Mouse (Mus musculus) myocyte (in vitro differentiated cells): ENCODE data around the gene Fv1. TPM values are rescaled to one million over a fixed set of nuclear protein-coding genes. Genes with fewer than 3 reads are reported as not detected.
"Not testable (repeated sequence)": the region's sequence is repeated elsewhere in the genome, so short reads cannot be mapped to it uniquely, and the experiment has no call there.

Source experiments
- H3K27me3 ChIP-seq: one replicate; pipeline ENCODE4 v1.6.1; 2011; ENCODE audit not compliant: control insufficient read depth, insufficient read depth, insufficient read length
- H3K36me3 ChIP-seq: one replicate; pipeline ENCODE4 v1.6.1; 2011; ENCODE audit not compliant: control insufficient read depth, insufficient read depth
- H3K4me2 ChIP-seq: one replicate; pipeline ENCODE4 v1.6.1; 2011; ENCODE audit warnings: low read depth, control low read depth
- H3K4me3 ChIP-seq: one replicate; pipeline ENCODE4 v1.5.1; 2011; ENCODE audit warnings: mild to moderate bottlenecking, control low read depth, moderate library complexity
- H3K79me2 ChIP-seq: one replicate; pipeline ENCODE4 v1.6.1; 2011; ENCODE audit not compliant: control insufficient read depth, insufficient read depth
- H3ac ChIP-seq: one replicate; pipeline ENCODE4 v1.6.1; 2011; ENCODE audit not compliant: control insufficient read depth, insufficient read length
- CEBPB ChIP-seq: IDR thresholded peaks from 2 replicates; pipeline ENCODE4 v1.6.1; 2011; ENCODE audit warnings: mild to moderate bottlenecking, moderate library complexity; ENCODE audit not compliant: poor library complexity, insufficient read depth, severe bottlenecking
- E2F4 ChIP-seq: IDR thresholded peaks from one replicate; pipeline ENCODE4 v1.6.1; 2011; ENCODE audit warnings: mild to moderate bottlenecking, control low read depth, moderate library complexity; ENCODE audit not compliant: insufficient read depth
- MAX ChIP-seq: IDR thresholded peaks from one replicate; pipeline ENCODE4 v1.6.1; 2011; ENCODE audit warnings: low read depth, mild to moderate bottlenecking, control low read depth
- MYOD1 ChIP-seq, 3 experiments: IDR thresholded peaks; one replicate each; pipeline ENCODE4 v1.6.1; 2011; ENCODE audit warnings: control low read depth in 2 of 3, low read depth in 2 of 3, mild to moderate bottlenecking in 2 of 3, moderate library complexity in 1 of 3; ENCODE audit not compliant: insufficient read length in 2 of 3, control insufficient read depth in 1 of 3
- MYOG ChIP-seq, 3 experiments: IDR thresholded peaks; one replicate each; pipeline ENCODE4 v1.6.1; 2011; ENCODE audit warnings: control low read depth in 2 of 3, low read depth in 2 of 3, mild to moderate bottlenecking in 2 of 3; ENCODE audit not compliant: insufficient read length in 2 of 3, control insufficient read depth in 1 of 3, insufficient read depth in 1 of 3
- POLR2A ChIP-seq: IDR thresholded peaks from one replicate; pipeline ENCODE4 v1.6.1; 2011; ENCODE audit warnings: low read depth, mild to moderate bottlenecking, control low read depth, moderate library complexity; ENCODE audit not compliant: insufficient read length
- POLR2AphosphoS2 ChIP-seq: IDR thresholded peaks from one replicate; pipeline ENCODE4 v1.6.1; 2011; ENCODE audit warnings: low read depth, control low read depth; ENCODE audit not compliant: insufficient read length
- REST ChIP-seq: IDR thresholded peaks from one replicate; pipeline ENCODE4 v1.6.1; 2011; ENCODE audit warnings: mild to moderate bottlenecking, control low read depth, moderate library complexity; ENCODE audit not compliant: insufficient read depth, insufficient read length
- SRF ChIP-seq: IDR thresholded peaks from one replicate; pipeline ENCODE4 v1.6.1; 2011; ENCODE audit warnings: low read depth; ENCODE audit not compliant: control insufficient read depth, insufficient read length
- TCF12 ChIP-seq: IDR thresholded peaks from one replicate; pipeline ENCODE4 v1.6.1; 2011; ENCODE audit warnings: mild to moderate bottlenecking, control low read depth; ENCODE audit not compliant: poor library complexity, insufficient read depth, severe bottlenecking
- TCF3 ChIP-seq: IDR thresholded peaks from one replicate; pipeline ENCODE4 v1.6.1; 2011; ENCODE audit warnings: low read depth, control low read depth; ENCODE audit not compliant: insufficient read length
- USF1 ChIP-seq: IDR thresholded peaks from one replicate; pipeline ENCODE4 v1.6.1; 2011; ENCODE audit warnings: low read depth, mild to moderate bottlenecking, control low read depth, moderate library complexity
- polyA plus RNA-seq: library from polyadenylated mRNA; unstranded; fragments of >200 nt; fragmentation: generic; extraction: Trizol; gene quantifications from one replicate; pipeline ENCODE4 v1.2.1, GENCODE M21; 2012; ENCODE audit warnings: missing spikeins

Fv1 gene
- polyA plus RNA-seq, 1 experiment = 3.7 TPM

DNA sequence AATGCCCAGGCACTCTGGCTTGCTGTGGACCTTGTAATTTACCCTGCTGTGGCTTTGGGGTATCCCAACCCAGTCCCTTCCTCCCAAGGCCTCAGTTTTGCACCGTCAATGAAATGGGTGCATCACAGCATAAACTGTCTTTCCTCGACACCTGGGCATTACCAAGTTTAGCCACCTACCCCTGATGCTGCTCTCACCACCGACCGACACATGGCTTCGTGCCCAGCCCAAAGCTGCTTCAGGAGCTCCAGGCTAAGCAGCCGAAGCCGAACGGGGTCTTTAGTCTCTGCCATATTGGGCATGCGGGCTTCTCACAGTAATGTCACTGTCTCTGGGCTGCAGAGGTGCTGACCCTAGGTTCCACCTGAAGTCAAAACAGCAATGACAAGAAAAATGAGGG lies 2.7 kb upstream of the Fv1 start:
- Histone ChIP-seq H3K4me2 (no peak overlapping the region), H3K36me3 (peaks cover 14% of the 10 kb centered on the region), H3K27me3 (no peaks in the 10 kb centered on the region), H3ac (no peak overlapping the region), H3K4me3 (no peak overlapping the region), H3K79me2 (peaks cover 22% of the 10 kb centered on the region)
- TF ChIP-seq REST (no peak), MYOD1 (IDR thresholded peaks at IDR 0.05; ENCODE audit: control insufficient read depth in 1 of 3, insufficient read length in 2 of 3, low read depth in 2 of 3) (no peak), MAX (no peak), SRF (no peak), TCF12 (no peak), CEBPB (no peak), TCF3 (no peak), USF1 (no peak), POLR2A (no peak), POLR2AphosphoS2 (no peak), E2F4 (no peak), MYOG (IDR thresholded peaks at IDR 0.05; ENCODE audit: control insufficient read depth in 1 of 3, insufficient read depth in 1 of 3, insufficient read length in 2 of 3, low read depth in 2 of 3) (no peak)

GRCm38 (mm10) chr4:147866793-147867192 lies 2.0 kb upstream of the Fv1 start:
- H3ac ChIP-seq, H3K4me2 ChIP-seq, H3K27me3 ChIP-seq, H3K4me3 ChIP-seq: not testable (repeated sequence)
- Histone ChIP-seq H3K36me3 (peaks cover 12% of the 10 kb centered on the region), H3K79me2 (peaks cover 22% of the 10 kb centered on the region)

- TF ChIP-seq REST (no peak), POLR2A (peak; percentile 71)
- H3K4me3 ChIP-seq = peak overlapping the region; percentile 78
- H3K27me3 ChIP-seq = no peaks in the 10 kb centered on the region
- H3K36me3 ChIP-seq = peaks cover 20% of the 10 kb centered on the region
- peak overlapping the region; percentile 30 for H3ac ChIP-seq
- peaks cover 22% of the 10 kb centered on the region for H3K79me2 ChIP-seq
- peak overlapping the region; percentile 75 for H3K4me2 ChIP-seq
Measured at GRCm38 (mm10) chr4:147867563-147868449, 973 bp upstream of the Fv1 start.

DNA sequence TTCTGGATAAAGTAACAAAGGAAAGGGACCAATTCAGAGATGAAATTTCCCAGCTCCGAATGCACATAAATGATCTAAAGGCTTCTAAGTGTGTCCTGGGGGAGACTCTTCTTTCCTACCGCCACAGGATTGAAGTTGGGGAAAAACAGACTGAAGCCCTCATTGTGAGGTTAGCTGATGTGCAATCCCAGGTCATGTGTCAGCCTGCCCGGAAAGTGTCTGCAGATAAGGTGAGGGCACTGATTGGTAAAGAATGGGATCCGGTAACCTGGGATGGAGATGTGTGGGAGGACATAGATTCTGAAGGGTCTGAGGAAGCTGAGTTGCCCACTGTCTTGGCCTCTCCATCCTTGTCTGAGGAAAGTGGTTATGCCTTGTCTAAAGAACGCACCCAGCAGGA lies 459 bp downstream of the Fv1 start:
- Histone ChIP-seq H3ac (peak overlapping the region; percentile 30), H3K79me2 (peaks cover 22% of the 10 kb centered on the region), H3K36me3 (peaks cover 24% of the 10 kb centered on the region), H3K4me2 (peak overlapping the region; percentile 88), H3K27me3 (no peaks in the 10 kb centered on the region), H3K4me3 (peak overlapping the region; percentile 78)
- no peak for TF ChIP-seq REST
- TF ChIP-seq MAX = no peak
- TF ChIP-seq POLR2AphosphoS2 = no peak
- TF ChIP-seq CEBPB = no peak
- TF ChIP-seq MYOG (IDR thresholded peaks at IDR 0.05; ENCODE audit: control insufficient read depth in 1 of 3, insufficient read depth in 1 of 3, insufficient read length in 2 of 3, low read depth in 2 of 3) = no peak
- TF ChIP-seq USF1 = no peak
- TF ChIP-seq TCF12 = no peak
- no peak for TF ChIP-seq SRF
- TF ChIP-seq POLR2A = no peak
- no peak for TF ChIP-seq E2F4
- no peak for TF ChIP-seq MYOD1 (IDR thresholded peaks at IDR 0.05; ENCODE audit: control insufficient read depth in 1 of 3, insufficient read length in 2 of 3, low read depth in 2 of 3)
- TF ChIP-seq TCF3 = no peak

DNA sequence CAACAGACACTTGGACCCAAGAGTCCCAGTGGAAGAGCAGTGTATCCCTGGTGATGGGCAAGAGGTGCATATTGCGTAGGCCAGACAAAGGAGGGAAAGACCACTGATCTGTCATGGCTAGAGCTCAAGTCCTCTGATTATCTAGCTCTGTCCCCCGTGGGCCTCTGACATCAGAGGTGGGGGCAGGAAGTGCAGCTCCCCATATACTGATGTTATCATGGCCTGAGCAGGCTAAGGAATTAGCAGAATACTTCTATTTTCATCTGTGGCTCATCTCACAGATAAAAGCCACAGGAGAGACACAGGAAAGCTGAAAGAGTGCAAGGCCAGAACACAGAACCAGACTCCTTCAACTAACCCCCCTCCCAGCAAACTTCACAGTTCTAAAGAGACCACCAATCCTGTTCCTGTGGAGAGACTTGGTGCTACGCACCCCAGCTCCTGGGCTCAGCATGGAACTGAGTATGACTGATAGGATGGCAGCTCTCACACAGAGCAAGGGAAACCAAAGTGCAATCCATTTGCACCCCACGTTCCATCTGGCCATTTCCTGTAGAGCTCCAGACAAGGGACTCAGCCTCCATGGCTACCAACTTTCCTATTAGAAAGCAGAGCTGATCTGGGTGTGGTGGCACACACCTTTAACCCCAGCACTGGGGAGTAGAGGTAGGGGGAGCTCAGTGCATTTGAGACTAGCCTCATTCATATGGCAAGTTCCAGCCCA lies 7.2 kb downstream of the Fv1 start:
- Histone ChIP-seq H3K4me2 (no peak overlapping the region), H3K36me3 (peaks cover 48% of the 10 kb centered on the region), H3ac (no peak overlapping the region), H3K4me3 (no peak overlapping the region), H3K79me2 (no peaks in the 10 kb centered on the region), H3K27me3 (no peaks in the 10 kb centered on the region)
- TF ChIP-seq MYOG (IDR thresholded peaks at IDR 0.05; ENCODE audit: control insufficient read depth in 1 of 3, insufficient read depth in 1 of 3, insufficient read length in 2 of 3, low read depth in 2 of 3) = no peak
- TF ChIP-seq TCF12 = no peak
- TF ChIP-seq TCF3 = no peak
- no peak for TF ChIP-seq POLR2AphosphoS2
- no peak for TF ChIP-seq MAX
- no peak for TF ChIP-seq REST
- no peak for TF ChIP-seq SRF
- no peak for TF ChIP-seq MYOD1 (IDR thresholded peaks at IDR 0.05; ENCODE audit: control insufficient read depth in 1 of 3, insufficient read length in 2 of 3, low read depth in 2 of 3)
- no peak for TF ChIP-seq E2F4
- no peak for TF ChIP-seq CEBPB
- TF ChIP-seq USF1 = no peak
- no peak for TF ChIP-seq POLR2A
